Mouse (Mus musculus) olfactory bulb, adult 2 months (tissue): ENCODE data around the gene 1810010D01Rik. TPM values are rescaled to one million over a fixed set of nuclear protein-coding genes. Genes with fewer than 3 reads are reported as not detected.

Experiments
- H3K27ac ChIP-seq: fragments of 200-500 bp; 2 replicates; pipeline ENCODE4 v1.5.1; 2012; ENCODE audit warnings: low read depth, low read length; ENCODE audit not compliant: insufficient read depth
- H3K4me1 ChIP-seq: fragments of 200-500 bp; 2 replicates; pipeline ENCODE4 v1.6.1; 2012; ENCODE audit warnings: low read length; ENCODE audit not compliant: control insufficient read depth, insufficient read depth
- H3K4me3 ChIP-seq: fragments of 200-500 bp; 2 replicates; pipeline ENCODE4 v1.5.1; 2012; ENCODE audit warnings: mild to moderate bottlenecking, low read depth, low read length, moderate library complexity; ENCODE audit not compliant: insufficient read depth
- CTCF ChIP-seq: fragments of 200-500 bp; IDR thresholded peaks from 2 replicates; pipeline ENCODE4 v1.5.1; 2012; ENCODE audit warnings: low read depth, mild to moderate bottlenecking, low read length, moderate library complexity; ENCODE audit not compliant: insufficient read depth
- POLR2A ChIP-seq: fragments of 200-500 bp; IDR thresholded peaks from 2 replicates; pipeline ENCODE4 v1.6.1; 2012; ENCODE audit warnings: mild to moderate bottlenecking, low read depth, low read length, moderate library complexity; ENCODE audit not compliant: insufficient read depth
- WGBS: fragments of 180-500 bp; shearing (Covaris S2); methylation state at CpG from one replicate; pipeline ENCODE4 v1.1.7; 2018; 5-methylcytosine and 5-hydroxymethylcytosine counted together
- polyA plus RNA-seq: library from polyadenylated mRNA; stranded (reverse); fragments of >200 nt; gene quantifications from 2 replicates; pipeline ENCODE4 v1.2.4, GENCODE M21; 2012; ENCODE audit warnings: low replicate concordance; ENCODE audit not compliant: missing spikeins, insufficient read depth, insufficient read length

1810010D01Rik gene
- polyA plus RNA-seq, 1 experiment: not detected

DNA sequence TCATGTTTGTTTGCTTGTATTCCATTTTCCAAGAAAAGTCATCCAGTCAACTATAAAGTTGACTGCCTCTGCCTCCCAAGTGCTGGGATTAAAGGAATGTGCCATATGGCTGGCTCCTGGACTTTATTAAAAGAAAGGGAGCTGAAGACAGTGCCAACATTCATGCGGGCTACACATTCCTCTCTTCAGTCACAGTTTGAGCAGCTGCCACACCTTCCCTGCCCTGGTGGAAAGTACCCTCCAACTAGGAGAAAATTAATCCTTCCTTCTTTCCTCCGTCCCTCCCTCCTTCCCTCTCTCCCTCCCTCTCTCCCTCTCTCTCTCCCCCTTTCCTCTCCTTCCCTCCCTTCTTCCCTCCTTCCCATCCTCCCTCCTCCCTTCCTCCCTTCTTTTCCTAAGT, 8.2 kb downstream of the 1810010D01Rik start:
- WGBS: 56% methylated on average over 2 of the region's 2 CpGs
- Histone ChIP-seq H3K27ac (no peak overlapping the region), H3K4me3 (no peak overlapping the region), H3K4me1 (peaks cover 27% of the 10 kb centered on the region)
- TF ChIP-seq CTCF (no peak), POLR2A (no peak)

DNA sequence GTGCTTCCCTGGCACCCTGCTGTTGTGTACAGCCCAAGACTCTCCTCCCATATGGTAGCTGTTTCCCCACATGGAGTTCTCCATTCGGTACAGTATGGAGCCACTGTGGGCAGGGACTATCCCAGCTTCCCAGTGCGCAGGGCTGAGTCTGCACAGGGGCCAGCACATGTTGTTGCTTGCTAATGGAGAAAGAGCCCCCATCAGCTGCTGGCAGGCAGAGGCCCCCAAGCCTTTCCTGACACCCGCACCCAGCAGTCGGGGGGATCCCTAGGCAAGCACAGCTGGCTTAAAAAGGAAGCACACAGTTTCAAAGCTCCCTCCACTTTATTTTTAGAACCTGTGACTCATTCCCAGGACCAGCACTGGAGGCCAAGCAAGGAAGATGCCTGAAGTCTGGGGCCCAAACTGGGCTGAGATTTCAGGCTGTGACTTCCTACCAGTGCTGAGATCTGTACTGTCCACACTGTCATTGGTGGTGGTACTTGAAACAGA, 9.7 kb downstream of the 1810010D01Rik start:
- Histone ChIP-seq H3K27ac (peak overlapping the region; percentile 87), H3K4me1 (peaks cover 36% of the 10 kb centered on the region), H3K4me3 (no peak overlapping the region)
- 17% methylated on average over 4 of the region's 4 CpGs for WGBS
- TF ChIP-seq CTCF (no peak), POLR2A (no peak)

DNA sequence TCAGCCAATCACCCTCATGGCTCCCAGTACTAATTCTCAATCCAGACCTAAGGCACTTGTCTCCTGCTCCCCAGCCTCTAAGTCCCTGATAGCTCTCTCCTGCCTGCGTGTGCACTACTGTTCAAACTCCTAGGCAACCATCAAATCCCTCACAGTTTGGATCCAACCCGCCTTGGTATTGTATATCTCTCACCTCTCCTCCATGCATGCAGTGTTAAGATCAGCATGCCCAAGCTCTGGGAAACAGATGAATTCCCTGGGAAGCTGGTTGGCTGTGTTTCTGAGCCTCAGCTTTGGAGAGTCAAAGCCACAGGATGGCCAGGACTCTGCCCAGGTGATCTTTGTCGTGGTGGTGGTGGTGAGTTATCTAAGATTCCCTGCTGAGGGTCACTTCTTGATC, 10.2 kb downstream of the 1810010D01Rik start:
- no peak for TF ChIP-seq CTCF
- TF ChIP-seq POLR2A: no peak
- 71% methylated on average over 3 of the region's 3 CpGs for WGBS
- peaks cover 36% of the 10 kb centered on the region for H3K4me1 ChIP-seq
- peak overlapping the region; percentile 87 for H3K27ac ChIP-seq
- no peak overlapping the region for H3K4me3 ChIP-seq

GRCm38 (mm10) chr7:145197042-145197441, 10.9 kb downstream of the 1810010D01Rik start:
- WGBS: 60% methylated on average over 3 of the region's 3 CpGs
- H3K4me3 ChIP-seq: no peak overlapping the region
- no peak overlapping the region for H3K27ac ChIP-seq
- peaks cover 36% of the 10 kb centered on the region for H3K4me1 ChIP-seq
- TF ChIP-seq CTCF (no peak), POLR2A (no peak)

DNA sequence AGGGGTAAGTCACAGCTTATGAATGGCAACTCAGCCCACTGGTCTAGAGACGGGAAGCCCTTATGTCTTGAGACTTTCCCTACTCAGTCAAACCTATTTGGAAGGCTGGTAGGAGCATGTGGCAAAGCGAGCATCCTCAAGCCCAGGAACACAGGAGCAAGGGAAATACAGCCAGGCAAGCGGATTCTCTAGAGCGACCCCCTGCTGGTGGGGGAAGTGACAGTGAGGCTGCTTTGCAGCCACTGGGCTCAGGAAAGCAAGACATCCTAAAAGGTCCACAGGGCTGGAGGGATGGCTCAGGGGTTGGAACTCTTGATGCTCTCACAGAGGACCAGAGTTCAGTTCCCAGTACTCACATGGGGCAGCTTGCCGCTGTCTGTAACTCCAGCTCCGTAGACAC, 11.6 kb downstream of the 1810010D01Rik start:
- Histone ChIP-seq H3K4me3 (no peak overlapping the region), H3K4me1 (peaks cover 36% of the 10 kb centered on the region), H3K27ac (no peak overlapping the region)
- TF ChIP-seq POLR2A (no peak), CTCF (no peak)
- 91% methylated on average over 6 of the region's 6 CpGs for WGBS

GRCm38 (mm10) chr7:145195186-145195927, 12.6 kb downstream of the 1810010D01Rik start:
- WGBS: 61% methylated on average over 5 of the region's 5 CpGs
- Histone ChIP-seq H3K4me3 (no peak overlapping the region), H3K4me1 (peaks cover 36% of the 10 kb centered on the region), H3K27ac (no peak overlapping the region)
- TF ChIP-seq POLR2A (no peak), CTCF (no peak)

GRCm38 (mm10) chr7:145194455-145195161, 13.3 kb downstream of the 1810010D01Rik start:
- Histone ChIP-seq H3K27ac (no peak overlapping the region), H3K4me3 (no peak overlapping the region), H3K4me1 (peaks cover 36% of the 10 kb centered on the region)
- no peak for TF ChIP-seq CTCF
- WGBS: 73% methylated on average over 3 of the region's 3 CpGs

GRCm38 (mm10) chr7:145192836-145193235, 15.1 kb downstream of the 1810010D01Rik start:
- no peak for TF ChIP-seq CTCF
- TF ChIP-seq POLR2A: no peak
- 88% methylated on average over 6 of the region's 6 CpGs for WGBS
- no peak overlapping the region for H3K4me3 ChIP-seq
- peaks cover 26% of the 10 kb centered on the region for H3K4me1 ChIP-seq
- H3K27ac ChIP-seq: no peak overlapping the region

DNA sequence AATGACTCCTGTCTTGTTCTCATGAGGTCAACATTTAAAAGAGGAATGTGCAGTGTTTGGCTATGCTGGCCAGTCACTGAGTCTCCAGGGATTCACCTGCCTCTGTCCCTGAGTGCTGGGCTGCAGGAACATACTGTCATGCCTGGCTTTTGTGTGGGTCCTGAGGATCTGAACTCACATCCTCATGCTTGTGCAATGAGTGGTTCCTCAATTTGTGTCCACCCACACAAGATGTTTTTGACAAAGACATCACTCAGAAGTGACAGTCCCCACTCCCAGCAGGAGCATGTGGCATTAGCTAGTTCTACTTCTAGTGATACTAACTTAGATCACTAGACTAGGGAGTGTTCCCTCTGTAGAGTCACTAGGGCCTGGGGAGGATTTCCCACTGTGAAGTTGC, 17.4 kb downstream of the 1810010D01Rik start:
- Histone ChIP-seq H3K4me3 (no peak overlapping the region), H3K27ac (no peak overlapping the region), H3K4me1 (peaks cover 15% of the 10 kb centered on the region)
- TF ChIP-seq POLR2A (no peak), CTCF (no peak)
